Mouse (Mus musculus): ENCODE results near the gene Slco1a1.
"Not testable (repeated sequence)": the region's sequence is repeated elsewhere in the genome, so short reads cannot be mapped to it uniquely, and the experiment has no call there.

- not testable (repeated sequence) for TF ChIP-seq CTCF (IDR thresholded peaks at IDR 0.05; ENCODE audit: extremely low read depth, insufficient read length, insufficient replicate concordance, low read depth, low read length); POLR2A (IDR thresholded peaks at IDR 0.05; ENCODE audit: low read depth, low read length)
Observed at GRCm38 (mm10) chr6:141875742-141876141, 71.0 kb downstream of the Slco1a1 start.

Measured in small intestine, adult 2 months (tissue).